Mouse (Mus musculus) small intestine, adult 2 months (tissue): ENCODE data around the gene Rasgef1b. TPM values are rescaled to one million over a fixed set of nuclear protein-coding genes. Genes with fewer than 3 reads are reported as not detected.
A peak's percentile ranks its signal among the peaks of the same experiment; 100 is the strongest.

Experiments used
- H3K27ac ChIP-seq: fragments of 200-500 bp; 2 replicates; pipeline ENCODE4 v1.5.1; 2012; ENCODE audit warnings: low read depth, low read length, control low read depth, inconsistent platforms; ENCODE audit not compliant: insufficient read depth
- H3K27me3 ChIP-seq: fragments of 200-500 bp; 2 replicates; pipeline ENCODE4 v1.6.1; 2012; ENCODE audit warnings: mild to moderate bottlenecking, moderate library complexity, low read length, inconsistent platforms; ENCODE audit not compliant: control insufficient read depth, insufficient read depth
- H3K36me3 ChIP-seq: fragments of 200-500 bp; 2 replicates; pipeline ENCODE4 v1.6.1; 2012; ENCODE audit warnings: mild to moderate bottlenecking, low read length, control low read depth, inconsistent platforms; ENCODE audit not compliant: control insufficient read depth, insufficient read depth
- H3K4me1 ChIP-seq: fragments of 200-500 bp; 2 replicates; pipeline ENCODE4 v1.6.1; 2012; ENCODE audit warnings: low read length, inconsistent platforms, mixed read lengths; ENCODE audit not compliant: control insufficient read depth, insufficient read depth, insufficient read length
- H3K4me3 ChIP-seq: fragments of 200-500 bp; 2 replicates; pipeline ENCODE4 v1.5.1; 2012; ENCODE audit warnings: low read depth, mild to moderate bottlenecking, control low read depth, inconsistent platforms, low read length, moderate library complexity
- CTCF ChIP-seq: fragments of 200-500 bp; IDR thresholded peaks from 2 replicates; pipeline ENCODE4 v1.5.1; 2012; ENCODE audit warnings: low read depth, mild to moderate bottlenecking, control low read depth, inconsistent platforms, low read length, moderate library complexity, mixed read lengths; ENCODE audit not compliant: insufficient replicate concordance, insufficient read length; ENCODE audit errors: extremely low read depth
- POLR2A ChIP-seq: fragments of 200-500 bp; IDR thresholded peaks from 2 replicates; pipeline ENCODE4 v1.6.1; 2012; ENCODE audit warnings: low read depth, mild to moderate bottlenecking, control low read depth, inconsistent platforms, low read length, moderate library complexity
- WGBS: fragments of 180-500 bp; shearing (Covaris S2); methylation state at CpG from one replicate; pipeline ENCODE4 v1.1.7; 2018; 5-methylcytosine and 5-hydroxymethylcytosine counted together
- polyA plus RNA-seq: library from polyadenylated mRNA; depleted of rRNA; stranded (reverse); fragments of >200 nt; gene quantifications from 2 replicates; pipeline ENCODE4 v1.2.3, GENCODE M21; 2012; rRNA removed

Gene Rasgef1b
- polyA plus RNA-seq, 1 experiment, result 16.2 TPM

GRCm38 (mm10) chr5:99195436-99195835 is 533.4 kb downstream of the Rasgef1b start:
- no peaks in the 10 kb centered on the region for H3K36me3 ChIP-seq
- TF ChIP-seq POLR2A, result no peak
- TF ChIP-seq CTCF, result no peak
- no peak overlapping the region for H3K27ac ChIP-seq
- H3K4me1 ChIP-seq, result no peaks in the 10 kb centered on the region
- no peak overlapping the region for H3K4me3 ChIP-seq
- H3K27me3 ChIP-seq, result no peaks in the 10 kb centered on the region
- 93% methylated on average over 5 of the region's 5 CpGs for WGBS

DNA sequence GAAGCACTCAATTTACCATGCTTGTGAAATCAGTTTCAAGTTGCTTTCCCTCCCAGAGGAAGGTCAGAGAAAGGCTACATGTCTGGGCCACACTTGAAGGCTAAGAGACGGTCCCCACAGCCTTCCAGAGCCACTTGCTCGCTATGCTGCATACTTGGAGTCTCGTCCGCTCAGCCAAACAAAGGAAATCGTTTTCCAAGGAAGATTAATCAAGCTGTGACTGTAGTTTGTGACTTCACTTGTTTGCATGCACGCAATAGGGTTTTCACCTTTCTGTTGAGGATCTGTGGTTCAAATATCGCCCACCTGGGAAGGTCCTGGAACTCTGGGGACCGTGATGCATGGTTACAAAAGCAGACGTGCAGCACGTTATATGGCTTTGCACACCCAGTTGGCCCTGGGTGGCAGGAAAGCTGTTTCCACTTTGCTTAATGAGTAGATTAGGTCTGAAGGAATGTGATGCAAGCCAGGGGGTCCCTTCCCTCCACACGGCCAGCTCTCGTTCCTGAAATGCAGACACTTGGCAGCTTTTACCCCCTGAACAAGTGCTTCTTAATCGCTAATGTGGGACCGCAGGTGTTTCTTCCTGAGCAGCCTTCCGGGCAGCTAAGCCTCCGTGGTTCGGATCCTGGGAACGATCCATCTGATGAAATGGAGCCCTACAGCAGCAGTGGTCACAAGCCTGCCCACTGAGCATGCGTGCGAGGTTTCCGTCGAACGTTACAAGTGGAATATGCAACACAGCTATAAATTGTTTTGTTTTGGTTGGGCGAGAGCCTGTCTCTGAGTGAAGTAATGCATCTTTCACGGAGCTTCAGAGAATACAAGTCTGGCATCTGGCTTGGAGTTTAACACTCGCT is 537.7 kb downstream of the Rasgef1b start:
- Histone ChIP-seq H3K27ac (no peak overlapping the region), H3K4me1 (no peaks in the 10 kb centered on the region), H3K36me3 (no peaks in the 10 kb centered on the region), H3K4me3 (peak overlapping the region; percentile 22), H3K27me3 (no peaks in the 10 kb centered on the region)
- TF ChIP-seq CTCF, result no peak
- TF ChIP-seq POLR2A, result no peak
- 65% methylated on average over 26 of the region's 26 CpGs for WGBS

GRCm38 (mm10) chr5:99183637-99184036 is 545.2 kb downstream of the Rasgef1b start:
- WGBS, result 69% methylated on average over 7 of the region's 7 CpGs
- TF ChIP-seq CTCF, result no peak
- TF ChIP-seq POLR2A, result no peak
- H3K4me3 ChIP-seq, result no peak overlapping the region

GRCm38 (mm10) chr5:99174608-99175385 is 554.1 kb downstream of the Rasgef1b start:
- H3K4me1 ChIP-seq, result no peaks in the 10 kb centered on the region
- H3K4me3 ChIP-seq, result no peak overlapping the region
- no peaks in the 10 kb centered on the region for H3K36me3 ChIP-seq
- WGBS, result 39% methylated on average over 8 of the region's 8 CpGs
- no peaks in the 10 kb centered on the region for H3K27me3 ChIP-seq
- TF ChIP-seq CTCF (no peak), POLR2A (no peak)
- no peak overlapping the region for H3K27ac ChIP-seq

More at GRCm38 (mm10) chr5:99183637-99184036, 545.2 kb downstream of the Rasgef1b start:
- Histone ChIP-seq H3K27ac (no peak overlapping the region), H3K4me1 (no peaks in the 10 kb centered on the region), H3K27me3 (no peaks in the 10 kb centered on the region), H3K36me3 (no peaks in the 10 kb centered on the region)

- Histone ChIP-seq H3K36me3 (no peaks in the 10 kb centered on the region), H3K27ac (no peak overlapping the region), H3K4me1 (no peaks in the 10 kb centered on the region), H3K4me3 (no peak overlapping the region), H3K27me3 (no peaks in the 10 kb centered on the region)
- WGBS, result 74% methylated on average over 4 of the region's 4 CpGs
- TF ChIP-seq CTCF (no peak), POLR2A (no peak)
Observed at GRCm38 (mm10) chr5:99169836-99170235, 559.0 kb downstream of the Rasgef1b start.

DNA sequence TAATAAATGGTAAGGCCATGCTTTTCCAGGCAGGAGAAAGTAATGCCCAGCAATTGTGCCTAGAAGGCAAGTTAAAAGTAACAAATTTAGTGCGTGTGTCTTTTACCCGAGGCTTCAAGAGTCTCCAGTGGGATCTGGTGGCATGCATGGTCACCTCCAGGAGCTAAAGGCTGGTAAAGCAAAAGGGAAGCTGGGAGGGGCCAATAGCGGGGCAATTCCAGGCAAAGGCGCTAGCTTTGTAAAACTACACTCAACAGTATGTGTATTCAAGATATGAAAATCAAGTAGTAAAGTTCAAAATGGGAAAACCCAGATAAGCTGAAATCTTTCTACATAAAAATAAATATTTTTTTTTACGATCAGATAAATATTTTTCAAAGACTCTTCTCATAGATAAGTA is 561.1 kb downstream of the Rasgef1b start:
- 49% methylated on average over 5 of the region's 5 CpGs for WGBS

More for the DNA sequence above, 561.1 kb downstream of the Rasgef1b start:
- Histone ChIP-seq H3K36me3 (no peaks in the 10 kb centered on the region), H3K4me1 (no peaks in the 10 kb centered on the region), H3K4me3 (no peak overlapping the region), H3K27me3 (no peaks in the 10 kb centered on the region), H3K27ac (no peak overlapping the region)
- no peak for TF ChIP-seq CTCF
- no peak for TF ChIP-seq POLR2A

Other genes starting within 250 kb of the Rasgef1b start
- gene Vamp9, start 177.2 kb upstream of the Rasgef1b start, polyA plus RNA-seq, result not detected in 2 replicates
- 22.4 and 79.4 TPM in 2 replicates for gene Hnrnpd, start 249.9 kb upstream of the Rasgef1b start, polyA plus RNA-seq
- gene 4930524J08Rik, start 250.0 kb upstream of the Rasgef1b start, polyA plus RNA-seq, result 1.8 and 5.6 TPM in 2 replicates